In the genomic region with DNA sequence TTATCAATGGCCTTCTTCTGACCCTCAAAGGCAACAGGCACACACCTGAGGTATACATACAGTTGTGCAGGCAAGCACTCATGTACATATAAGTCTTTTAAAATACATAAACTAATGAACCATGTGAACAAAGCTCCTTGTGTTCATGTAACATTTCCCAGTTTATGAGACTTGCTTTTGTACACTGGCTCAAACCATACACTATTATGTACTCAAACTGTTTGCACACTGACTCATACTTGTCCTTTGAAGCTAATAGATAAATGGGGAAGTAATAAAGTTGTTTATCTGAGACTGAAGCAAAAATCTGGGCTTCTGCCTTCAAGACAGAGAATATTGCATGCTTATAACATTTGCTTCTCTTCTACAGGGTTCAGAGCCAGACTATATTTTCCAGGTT, we compare ENCODE assay signal across 15 mouse cellular contexts.
"Had no signal": no experiment of that assay in that cellular context is flagged by ENCODE, and none has a peak within 500 bp of the region (broad histone marks: within the 10 kb centered on the region; RNA-seq: fewer than 3 reads in every experiment).

No protein-coding gene starts in this region.

- H3K4me3 ChIP-seq: left cerebral cortex, adult 2 months; limb, embryonic 10.5 days; limb, embryonic 13.5 days; liver, embryonic 12.5 days; liver, embryonic 15.5 days had no signal

- DNase-seq: kidney, adult 18-20 months; kidney, adult 9 months; kidney, postnatal 36 days; layer of hippocampus, postnatal 36 days; liver; lung, adult 2 months; lung, postnatal 14 days; lung, postnatal 4 days; midbrain, embryonic 14.5 days; thymus, postnatal 25 days had no signal

- H3K27me3 ChIP-seq: limb, embryonic 13.5 days; liver, embryonic 12.5 days; liver, embryonic 15.5 days had no signal

- H3K4me2 ChIP-seq: limb, embryonic 13.5 days; liver, embryonic 12.5 days; liver, embryonic 15.5 days had no signal

- H3K36me3 ChIP-seq: limb, embryonic 10.5 days; limb, embryonic 13.5 days; liver, embryonic 12.5 days; liver, embryonic 15.5 days had no signal

- H3K9me3 ChIP-seq: limb, embryonic 10.5 days; limb, embryonic 13.5 days; liver, embryonic 12.5 days; liver, embryonic 15.5 days had no signal

- H3K27ac ChIP-seq: left cerebral cortex, adult 2 months; limb, embryonic 10.5 days; limb, embryonic 13.5 days; liver, embryonic 12.5 days; liver, embryonic 15.5 days had no signal

- ATAC-seq: liver, embryonic 12.5 days had no signal

- H3K9ac ChIP-seq: limb, embryonic 13.5 days; liver, embryonic 12.5 days; liver, embryonic 15.5 days had no signal

- H3K4me1 ChIP-seq: limb, embryonic 10.5 days; limb, embryonic 13.5 days; liver, embryonic 12.5 days; liver, embryonic 15.5 days had no signal
